Mouse (Mus musculus) brain, embryonic 14.5 days (tissue): Measurements from ENCODE around the gene Spata5. TPM values are rescaled to one million over a fixed set of nuclear protein-coding genes. Genes with fewer than 3 reads are reported as not detected.
A peak's percentile ranks its signal among the peaks of the same experiment; 100 is the strongest.
"Not testable (repeated sequence)": the region's sequence is repeated elsewhere in the genome, so short reads cannot be mapped to it uniquely, and the experiment has no call there.

Experiments
- DNase-seq: peaks from one replicate; pipeline ENCODE4 v3.0.0-alpha.2; 2011; ENCODE audit warnings: low read depth
- CTCF ChIP-seq: fragments of 200-500 bp; IDR thresholded peaks from 2 replicates; pipeline ENCODE4 v1.5.1; 2012; ENCODE audit warnings: inconsistent platforms, mild to moderate bottlenecking, moderate library complexity, borderline replicate concordance; ENCODE audit not compliant: insufficient read depth, insufficient read length; ENCODE audit errors: extremely low read depth
- POLR2A ChIP-seq: fragments of 200-500 bp; IDR thresholded peaks from 2 replicates; pipeline ENCODE4 v1.6.1; 2012; ENCODE audit warnings: mild to moderate bottlenecking, inconsistent platforms, borderline replicate concordance; ENCODE audit not compliant: poor library complexity, insufficient read depth, insufficient read length, severe bottlenecking; ENCODE audit errors: extremely low read depth
- polyA plus RNA-seq: library from polyadenylated mRNA; depleted of rRNA; stranded (reverse); fragments of >200 nt; gene quantifications from 2 replicates; pipeline ENCODE4 v1.2.3, GENCODE M21; 2012

Spata5 gene
- polyA plus RNA-seq, 1 experiment: 12.3 TPM

DNA sequence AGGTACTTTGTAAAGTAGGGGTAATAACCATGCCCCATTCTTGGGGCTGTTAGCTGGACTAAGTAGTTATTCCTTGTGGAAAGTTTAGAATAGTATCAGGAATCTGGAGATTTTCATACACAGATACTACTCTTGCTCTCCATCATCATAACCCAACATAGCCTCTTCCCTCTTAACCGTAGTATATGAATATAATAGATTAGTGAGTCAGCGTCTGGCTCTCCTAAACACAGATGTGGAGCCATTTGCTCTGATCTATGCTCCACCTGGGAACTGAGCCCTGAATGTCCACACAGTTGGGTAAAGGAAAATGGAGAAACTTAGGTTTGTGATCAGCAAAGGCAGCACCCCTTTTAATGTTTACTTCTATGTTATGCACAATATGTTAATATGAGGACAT, 96.7 kb downstream of the Spata5 start:
- no peak for DNase-seq
- TF ChIP-seq CTCF (no peak), POLR2A (no peak)

DNA sequence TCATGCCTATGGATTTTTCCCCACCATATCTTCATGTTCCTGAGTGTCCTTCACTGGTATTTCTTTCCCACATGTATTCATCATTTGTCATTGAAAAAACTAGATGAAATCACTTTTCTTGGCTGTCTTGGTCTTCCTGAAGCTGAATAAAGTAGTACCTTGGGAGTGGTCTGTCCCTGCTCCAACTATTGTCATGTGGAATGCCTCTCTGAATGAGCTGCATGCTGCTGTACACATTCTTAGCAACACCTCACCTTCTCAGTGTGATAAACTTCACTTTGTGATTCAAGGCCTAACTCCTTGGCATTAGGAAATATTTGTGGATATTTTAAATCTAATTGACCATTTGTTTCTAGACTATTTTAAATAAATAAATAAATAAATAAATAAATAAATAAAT, 98.9 kb downstream of the Spata5 start:
- TF ChIP-seq POLR2A (no peak), CTCF (no peak)
- DNase-seq: no peak

DNA sequence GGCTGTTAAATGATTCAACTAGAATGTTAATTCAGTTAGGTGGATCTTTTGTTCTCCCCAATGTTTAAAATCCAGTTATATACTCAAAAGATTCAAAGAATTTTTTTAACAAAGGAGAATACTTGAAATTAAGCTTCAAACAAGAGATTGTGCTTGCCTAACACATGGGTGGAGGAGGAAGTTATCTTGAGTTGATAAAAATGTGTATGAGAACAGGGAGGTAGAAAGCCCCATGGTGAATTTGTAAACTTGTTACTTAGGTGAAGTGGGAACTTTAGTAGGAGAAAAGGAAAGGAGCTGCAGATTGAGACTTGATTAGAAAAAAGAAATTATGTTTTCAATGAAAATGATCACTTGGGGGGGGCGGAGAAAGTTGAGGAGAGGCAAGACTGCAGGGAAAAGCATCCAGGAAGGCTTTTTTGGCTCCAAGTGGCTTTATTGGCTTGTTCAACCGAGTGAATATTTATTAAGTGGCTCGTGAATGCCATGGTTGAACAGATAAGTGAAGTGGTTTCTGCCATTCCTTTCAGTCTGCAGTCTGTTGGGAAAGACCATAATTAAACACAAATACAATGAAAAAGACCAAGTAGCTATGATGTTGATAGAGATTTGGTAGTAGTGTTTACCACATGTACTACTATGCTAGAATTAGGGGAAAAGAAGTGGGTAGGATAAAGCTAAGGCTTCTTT, 100.8 kb downstream of the Spata5 start:
- no peak for DNase-seq
- no peak for TF ChIP-seq POLR2A
- TF ChIP-seq CTCF: no peak

DNA sequence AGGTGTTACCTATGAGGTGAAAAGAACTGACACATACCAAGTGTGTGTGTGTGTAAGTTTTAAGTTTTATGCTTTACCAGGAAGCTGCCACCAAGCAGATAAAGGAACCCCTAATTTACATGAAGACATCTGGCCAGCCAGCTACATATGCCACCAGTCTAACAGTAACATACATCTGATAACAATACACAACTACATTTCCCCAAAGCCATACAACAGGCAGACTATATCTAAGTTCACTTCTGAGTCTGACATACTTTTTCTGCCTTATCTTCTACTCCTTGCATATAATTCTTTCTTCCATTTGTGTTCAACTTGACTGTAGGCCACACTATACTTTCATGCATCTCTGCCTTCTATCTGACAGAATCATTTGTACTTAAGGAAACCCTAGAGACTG, 112.4 kb downstream of the Spata5 start:
- DNase-seq: no peak

DNA sequence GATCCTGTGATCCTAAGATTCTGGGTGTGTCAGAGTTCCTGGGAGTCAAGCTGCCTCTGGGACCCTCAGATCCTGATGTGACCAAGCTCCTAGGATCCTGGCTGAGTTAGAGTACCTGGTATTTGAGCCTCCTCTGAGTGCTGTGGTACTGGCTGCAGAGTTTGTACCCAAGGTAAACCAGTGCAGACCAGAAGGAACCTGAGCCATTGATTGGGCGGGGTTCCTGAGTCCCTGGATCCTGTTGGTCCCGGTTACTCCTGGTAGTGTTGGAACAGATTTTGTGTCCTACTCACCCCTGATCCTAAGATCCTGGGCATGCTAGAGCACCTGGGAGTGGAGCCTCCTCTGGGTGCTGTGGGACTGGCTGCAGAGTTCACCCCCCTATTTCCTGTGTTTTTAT, 121.0 kb downstream of the Spata5 start:
- not testable (repeated sequence) for DNase-seq

More for the DNA sequence above, 112.4 kb downstream of the Spata5 start:
- TF ChIP-seq POLR2A (no peak), CTCF (no peak)

DNA sequence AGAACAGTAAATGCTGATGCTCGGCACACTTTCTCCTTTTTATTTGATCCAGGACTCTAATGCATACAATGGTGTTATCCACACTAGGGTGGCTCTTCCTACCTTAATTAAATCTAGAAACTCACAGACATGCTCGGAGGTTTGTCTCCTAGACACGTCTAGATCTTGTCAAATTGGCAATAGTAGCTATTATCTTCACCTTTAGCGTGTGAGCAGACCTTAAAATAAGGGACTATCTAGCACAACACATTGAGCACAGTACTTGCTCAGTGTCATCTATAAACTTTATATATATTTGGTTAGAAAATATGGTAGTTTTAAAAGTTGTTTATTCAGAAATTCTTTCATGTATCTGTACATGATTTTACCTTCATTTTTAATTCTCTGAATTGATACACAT, 126.7 kb downstream of the Spata5 start:
- TF ChIP-seq POLR2A (no peak), CTCF (no peak)
- no peak for DNase-seq

DNA sequence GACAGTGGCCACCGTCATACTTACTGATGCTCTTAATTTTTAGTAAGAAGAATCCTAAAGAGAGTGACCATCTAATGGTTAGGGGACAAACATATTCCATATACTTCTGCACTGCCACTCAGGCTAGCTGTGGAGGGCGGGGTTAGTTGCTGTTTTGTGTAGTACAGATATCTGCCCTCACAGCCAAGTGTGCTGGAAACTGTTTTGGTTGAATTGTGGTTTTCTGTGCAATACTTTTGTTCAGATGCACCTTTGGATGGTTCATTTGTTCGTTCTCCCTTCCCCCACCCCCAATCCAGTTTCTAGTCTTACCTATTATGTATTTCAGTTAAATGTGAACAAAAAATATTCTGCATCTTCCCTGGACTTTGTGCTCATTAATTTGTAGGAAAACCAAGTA, 130.5 kb downstream of the Spata5 start:
- no peak for TF ChIP-seq CTCF
- no peak for TF ChIP-seq POLR2A
- no peak for DNase-seq

DNA sequence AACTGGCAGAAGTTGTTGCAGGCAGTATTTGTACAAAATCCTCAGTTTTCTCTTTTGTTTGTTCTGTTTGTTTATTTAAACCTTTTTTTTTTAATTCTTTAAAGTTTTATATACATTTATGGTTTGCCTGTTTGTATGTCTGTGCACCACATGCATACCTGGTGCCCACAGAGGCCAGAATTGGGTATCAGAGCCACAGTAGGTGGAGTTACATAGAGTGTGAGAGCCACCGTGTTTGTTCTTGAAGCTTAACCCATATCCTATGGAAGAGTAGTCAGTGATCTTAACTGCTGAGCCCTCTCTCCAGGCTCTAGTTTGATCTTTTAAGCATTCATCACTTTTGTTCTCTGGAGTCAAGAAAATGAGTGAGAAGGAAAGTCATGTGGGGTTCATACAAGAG, 130.9 kb downstream of the Spata5 start:
- TF ChIP-seq CTCF: no peak
- no peak for TF ChIP-seq POLR2A
- DNase-seq: no peak

DNA sequence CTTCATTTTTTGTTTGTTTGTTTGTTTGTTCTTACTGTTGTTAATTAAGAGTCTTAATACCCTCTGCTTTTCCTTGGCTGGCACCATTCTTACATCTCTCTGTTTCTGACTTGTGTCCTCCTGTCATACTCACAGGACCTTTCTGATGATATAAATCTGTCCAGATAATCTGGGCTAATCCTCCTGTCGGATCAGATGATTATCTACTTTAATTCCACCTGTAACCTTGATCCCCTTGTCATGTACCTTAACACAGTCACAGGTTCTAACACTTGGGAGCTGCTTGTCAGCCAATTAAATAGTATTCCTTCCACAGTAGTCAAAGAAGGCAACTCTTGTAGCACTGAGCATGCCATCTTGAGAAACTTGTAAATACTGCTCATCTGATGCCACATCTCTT, 131.8 kb downstream of the Spata5 start:
- no peak for DNase-seq
- TF ChIP-seq POLR2A (no peak), CTCF (no peak)

DNA sequence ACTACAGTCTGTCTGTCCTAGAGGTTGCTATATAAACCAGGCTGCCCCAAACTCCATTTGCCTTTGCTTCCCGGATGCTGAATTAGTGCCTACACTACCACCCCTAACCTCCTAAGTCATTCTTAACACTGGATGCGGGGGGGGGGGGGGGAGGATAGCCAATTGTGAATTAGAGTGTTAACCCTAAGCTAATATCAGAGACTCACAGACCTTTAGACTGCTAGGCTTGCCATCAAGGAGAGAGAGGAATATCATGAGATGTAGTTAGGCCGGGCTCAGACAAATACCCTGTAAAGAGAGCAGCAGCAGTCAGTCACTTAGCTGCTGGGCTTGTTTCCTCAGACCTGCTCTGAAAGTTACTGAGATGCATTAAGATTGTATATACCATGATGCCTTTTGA, 132.5 kb downstream of the Spata5 start:
- TF ChIP-seq POLR2A (no peak), CTCF (no peak)
- no peak for DNase-seq

DNA sequence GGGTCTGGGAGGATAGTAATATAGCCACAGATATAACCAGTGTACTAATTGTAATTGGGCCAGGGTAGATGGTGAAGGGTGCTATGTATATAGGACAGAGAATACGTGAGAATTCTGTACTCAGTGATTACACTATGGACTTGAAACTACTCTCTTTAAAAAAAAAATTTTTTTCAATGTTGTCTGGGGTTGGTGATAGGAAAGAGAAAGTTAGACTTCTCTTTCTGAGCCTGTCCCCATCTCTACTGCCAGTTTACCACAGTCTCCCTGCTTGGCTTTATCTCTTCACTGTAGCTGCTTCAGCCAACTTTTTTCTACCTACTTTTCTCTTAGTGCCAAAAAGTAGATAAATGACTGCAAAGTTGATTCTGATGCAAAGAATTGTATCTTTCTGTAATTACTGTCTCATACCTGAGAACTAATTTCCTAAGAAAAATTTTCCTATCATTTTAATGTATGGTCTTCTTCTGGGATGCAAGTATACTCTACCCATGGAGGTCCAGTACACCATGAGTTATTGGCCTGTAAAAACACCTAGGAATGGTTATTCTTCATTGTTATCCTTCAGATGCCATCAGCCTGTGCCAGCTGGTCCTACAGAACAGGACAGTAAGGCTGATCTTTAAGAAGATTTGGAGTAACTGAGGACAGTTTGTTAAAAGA, 133.8 kb downstream of the Spata5 start:
- no peak for TF ChIP-seq POLR2A
- TF ChIP-seq CTCF: no peak
- DNase-seq: no peak

DNA sequence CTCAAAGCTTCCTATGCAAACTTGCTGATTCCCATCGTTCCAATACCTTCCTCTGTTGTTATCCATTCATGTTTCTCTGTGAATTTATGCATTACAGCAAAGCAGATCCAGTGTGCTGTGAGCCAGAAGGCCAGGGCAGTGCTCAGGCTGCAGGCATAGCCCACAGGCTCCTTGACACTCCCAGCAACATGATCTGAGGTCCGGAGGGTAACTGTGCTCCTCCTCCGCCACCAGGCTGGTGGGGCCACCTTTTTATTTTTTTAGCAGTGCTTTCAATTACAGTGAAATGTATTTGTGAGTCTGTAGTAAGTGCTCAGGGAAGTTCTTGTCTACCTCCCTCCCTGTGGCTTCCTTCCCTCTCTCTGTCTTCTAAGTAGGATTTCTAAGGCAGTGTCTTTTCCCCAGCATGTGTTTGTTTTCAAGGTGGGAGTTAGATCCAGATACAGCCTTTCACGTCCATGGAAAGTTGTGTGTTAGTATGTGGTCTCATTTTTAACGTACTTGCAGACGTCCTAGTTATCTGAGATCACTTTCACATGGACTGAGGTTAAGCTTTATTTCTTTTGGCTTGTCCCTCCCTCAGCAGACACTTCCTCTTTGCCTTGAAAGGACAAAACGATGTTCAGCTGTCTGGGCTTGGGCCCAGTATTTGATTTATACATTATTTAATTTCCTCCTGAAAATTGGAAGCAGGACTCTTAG, 136.9 kb downstream of the Spata5 start:
- peak; percentile 22 for DNase-seq
- no peak for TF ChIP-seq POLR2A
- TF ChIP-seq CTCF: no peak
